Mouse (Mus musculus): ENCODE measurements around the gene Rgs6.

Rgs6 gene

GRCm38 (mm10) chr12:83208011-83208410, 619.9 kb downstream of the Rgs6 start:
- no peak for DNase-seq (ENCODE audit: low read depth)

GRCm38 (mm10) chr12:83208841-83209240, 620.7 kb downstream of the Rgs6 start:
- no peak for DNase-seq (ENCODE audit: low read depth)

GRCm38 (mm10) chr12:83209461-83209860, 621.4 kb downstream of the Rgs6 start:
- no peak for DNase-seq (ENCODE audit: low read depth)

GRCm38 (mm10) chr12:83210294-83210693, 622.2 kb downstream of the Rgs6 start:
- DNase-seq (ENCODE audit: low read depth): no peak

- DNase-seq (ENCODE audit: low read depth): no peak
Measured at GRCm38 (mm10) chr12:83210735-83211134, 622.6 kb downstream of the Rgs6 start.

GRCm38 (mm10) chr12:83211146-83211822, 623.2 kb downstream of the Rgs6 start:
- no peak for DNase-seq (ENCODE audit: low read depth)
